Mouse (Mus musculus): ENCODE data around the gene Cd151. TPM values are rescaled to one million over a fixed set of nuclear protein-coding genes. Genes with fewer than 3 reads are reported as not detected.
A peak's percentile ranks its signal among the peaks of the same experiment; 100 is the strongest.

Cd151 gene
- polyA plus RNA-seq, 1 experiment from 2014 or later: 54.9 TPM

GRCm38 (mm10) chr7:141451928-141452327, 15.3 kb upstream of the Cd151 start:
- no peak overlapping the region for H3K4me2 ChIP-seq (ENCODE audit: low read depth, low read length)
- no peak overlapping the region for H3K27ac ChIP-seq (replicated peaks; ENCODE audit: low read depth, low read length)
- peaks cover 12% of the 10 kb centered on the region for H3K4me1 ChIP-seq (ENCODE audit: control insufficient read depth, insufficient read depth, low read length)
- no peak overlapping the region for H3K4me3 ChIP-seq (ENCODE audit: low read depth, low read length)
- no peaks in the 10 kb centered on the region for H3K27me3 ChIP-seq (replicated peaks; ENCODE audit: control insufficient read depth, insufficient read depth, low read length)
- ATAC-seq (ENCODE audit: low read depth) (no peak), DNase-seq (ENCODE audit: low spot score) (no peak)
- peaks cover 41% of the 10 kb centered on the region for H3K36me3 ChIP-seq (ENCODE audit: control insufficient read depth, insufficient read depth, low read length)
- H3K9ac ChIP-seq (ENCODE audit: low read depth, low read length): no peak overlapping the region
- no peaks in the 10 kb centered on the region for H3K9me3 ChIP-seq (ENCODE audit: control insufficient read depth, low read length)

GRCm38 (mm10) chr7:141453636-141454035, 13.6 kb upstream of the Cd151 start:
- DNase-seq (ENCODE audit: low spot score) (no peak), ATAC-seq (ENCODE audit: low read depth) (no peak)
- Histone ChIP-seq H3K9ac (ENCODE audit: low read depth, low read length) (no peak overlapping the region), H3K36me3 (ENCODE audit: control insufficient read depth, insufficient read depth, low read length) (peaks cover 38% of the 10 kb centered on the region), H3K27me3 (replicated peaks; ENCODE audit: control insufficient read depth, insufficient read depth, low read length) (no peaks in the 10 kb centered on the region), H3K4me3 (ENCODE audit: low read depth, low read length) (no peak overlapping the region), H3K4me2 (ENCODE audit: low read depth, low read length) (no peak overlapping the region), H3K4me1 (ENCODE audit: control insufficient read depth, insufficient read depth, low read length) (peaks cover 7% of the 10 kb centered on the region), H3K27ac (replicated peaks; ENCODE audit: low read depth, low read length) (no peak overlapping the region), H3K9me3 (ENCODE audit: control insufficient read depth, low read length) (no peaks in the 10 kb centered on the region)
- 81% methylated on average over 2 of the region's 2 CpGs for WGBS

GRCm38 (mm10) chr7:141454967-141455551, 12.1 kb upstream of the Cd151 start, which contains the start of gene Pnpla2:
Gene Pnpla2 (plus strand): TSS chr7:141455198.
- ATAC-seq (ENCODE audit: low read depth) (peak; percentile 90), DNase-seq (ENCODE audit: low spot score) (peak; percentile 94)
- no peaks in the 10 kb centered on the region for H3K9me3 ChIP-seq (ENCODE audit: control insufficient read depth, low read length)
- H3K4me1 ChIP-seq (ENCODE audit: control insufficient read depth, insufficient read depth, low read length): 0 out of 2 replicates have a peak, but pooled peaks cover 4% of the 10 kb centered on the region
- under 1% methylated on average over 30 of the region's 45 CpGs for whole genome bisulfite sequencing
- H3K36me3 ChIP-seq (ENCODE audit: control insufficient read depth, insufficient read depth, low read length): peaks cover 24% of the 10 kb centered on the region
- peaks cover 8% of the 10 kb centered on the region for H3K27me3 ChIP-seq (replicated peaks; ENCODE audit: control insufficient read depth, insufficient read depth, low read length)
- peak within 1 kb of the TSS; percentile 96 for H3K4me2 ChIP-seq (ENCODE audit: low read depth, low read length)
- peak within 1 kb of the TSS; percentile 70 for H3K9ac ChIP-seq (ENCODE audit: low read depth, low read length)
- H3K27ac ChIP-seq (replicated peaks; ENCODE audit: low read depth, low read length): peak within 1 kb of the TSS; percentile 31; the same call in 1 of the 2 replicates
- H3K4me3 ChIP-seq (ENCODE audit: low read depth, low read length): peak within 1 kb of the TSS; percentile 63

- Histone ChIP-seq H3K9me3 (ENCODE audit: control insufficient read depth, low read length) (no peaks in the 10 kb centered on the region), H3K4me1 (ENCODE audit: control insufficient read depth, insufficient read depth, low read length) (0 out of 2 replicates have a peak, but pooled peaks cover 4% of the 10 kb centered on the region), H3K36me3 (ENCODE audit: control insufficient read depth, insufficient read depth, low read length) (peaks cover 17% of the 10 kb centered on the region), H3K4me2 (ENCODE audit: low read depth, low read length) (peak overlapping the region; percentile 96), H3K27me3 (replicated peaks; ENCODE audit: control insufficient read depth, insufficient read depth, low read length) (peaks cover 15% of the 10 kb centered on the region), H3K9ac (ENCODE audit: low read depth, low read length) (peak overlapping the region; percentile 70), H3K4me3 (ENCODE audit: low read depth, low read length) (peak overlapping the region; percentile 63), H3K27ac (replicated peaks; ENCODE audit: low read depth, low read length) (peak overlapping the region; percentile 31; the same call in 1 of the 2 replicates)
- ATAC-seq (ENCODE audit: low read depth): peak; percentile 7; the same call in 1 of the 2 replicates
- no peak for DNase-seq (ENCODE audit: low spot score)
- 2% methylated on average over 22 of the region's 23 CpGs for WGBS
These were observed 11.4 kb upstream of the Cd151 start for GRCm38 (mm10) chr7:141455610-141456314.

- Histone ChIP-seq H3K4me3 (ENCODE audit: low read depth, low read length) (no peak overlapping the region), H3K27ac (replicated peaks; ENCODE audit: low read depth, low read length) (no peak overlapping the region), H3K27me3 (replicated peaks; ENCODE audit: control insufficient read depth, insufficient read depth, low read length) (peaks cover 25% of the 10 kb centered on the region), H3K9ac (ENCODE audit: low read depth, low read length) (no peak overlapping the region), H3K9me3 (ENCODE audit: control insufficient read depth, low read length) (no peaks in the 10 kb centered on the region), H3K4me2 (ENCODE audit: low read depth, low read length) (peak overlapping the region; percentile 96; the same call in 1 of the 2 replicates), H3K4me1 (ENCODE audit: control insufficient read depth, insufficient read depth, low read length) (0 out of 2 replicates have a peak, but pooled peaks cover 4% of the 10 kb centered on the region), H3K36me3 (ENCODE audit: control insufficient read depth, insufficient read depth, low read length) (peaks cover 7% of the 10 kb centered on the region)
- no peak for ATAC-seq (ENCODE audit: low read depth)
- WGBS: 88% methylated on average over 6 of the region's 6 CpGs
- no peak for DNase-seq (ENCODE audit: low spot score)
These were observed 10.5 kb upstream of the Cd151 start for GRCm38 (mm10) chr7:141456739-141457138.

DNA sequence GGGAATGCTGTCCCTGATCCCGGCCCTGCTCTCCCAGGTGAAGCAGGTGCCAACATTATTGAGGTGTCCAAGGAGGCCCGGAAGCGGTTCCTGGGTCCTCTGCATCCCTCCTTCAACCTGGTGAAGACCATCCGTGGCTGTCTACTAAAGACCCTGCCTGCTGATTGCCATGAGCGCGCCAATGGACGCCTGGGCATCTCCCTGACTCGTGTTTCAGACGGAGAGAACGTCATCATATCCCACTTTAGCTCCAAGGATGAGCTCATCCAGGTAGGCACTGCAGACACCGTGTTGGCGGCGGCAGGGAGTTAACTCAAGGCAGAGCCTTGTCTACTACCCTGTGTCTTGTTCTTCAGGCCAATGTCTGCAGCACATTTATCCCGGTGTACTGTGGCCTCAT, 10.0 kb upstream of the Cd151 start:
- Histone ChIP-seq H3K9me3 (ENCODE audit: control insufficient read depth, low read length) (no peaks in the 10 kb centered on the region), H3K27ac (replicated peaks; ENCODE audit: low read depth, low read length) (no peak overlapping the region), H3K4me2 (ENCODE audit: low read depth, low read length) (no peak overlapping the region), H3K4me3 (ENCODE audit: low read depth, low read length) (no peak overlapping the region), H3K36me3 (ENCODE audit: control insufficient read depth, insufficient read depth, low read length) (peaks cover 2% of the 10 kb centered on the region; the same call in 1 of the 2 replicates), H3K27me3 (replicated peaks; ENCODE audit: control insufficient read depth, insufficient read depth, low read length) (peaks cover 30% of the 10 kb centered on the region), H3K9ac (ENCODE audit: low read depth, low read length) (no peak overlapping the region), H3K4me1 (ENCODE audit: control insufficient read depth, insufficient read depth, low read length) (0 out of 2 replicates have a peak, but pooled peaks cover 8% of the 10 kb centered on the region)
- WGBS: 89% methylated on average over 14 of the region's 14 CpGs
- no peak for ATAC-seq (ENCODE audit: low read depth)
- DNase-seq (ENCODE audit: low spot score): no peak

DNA sequence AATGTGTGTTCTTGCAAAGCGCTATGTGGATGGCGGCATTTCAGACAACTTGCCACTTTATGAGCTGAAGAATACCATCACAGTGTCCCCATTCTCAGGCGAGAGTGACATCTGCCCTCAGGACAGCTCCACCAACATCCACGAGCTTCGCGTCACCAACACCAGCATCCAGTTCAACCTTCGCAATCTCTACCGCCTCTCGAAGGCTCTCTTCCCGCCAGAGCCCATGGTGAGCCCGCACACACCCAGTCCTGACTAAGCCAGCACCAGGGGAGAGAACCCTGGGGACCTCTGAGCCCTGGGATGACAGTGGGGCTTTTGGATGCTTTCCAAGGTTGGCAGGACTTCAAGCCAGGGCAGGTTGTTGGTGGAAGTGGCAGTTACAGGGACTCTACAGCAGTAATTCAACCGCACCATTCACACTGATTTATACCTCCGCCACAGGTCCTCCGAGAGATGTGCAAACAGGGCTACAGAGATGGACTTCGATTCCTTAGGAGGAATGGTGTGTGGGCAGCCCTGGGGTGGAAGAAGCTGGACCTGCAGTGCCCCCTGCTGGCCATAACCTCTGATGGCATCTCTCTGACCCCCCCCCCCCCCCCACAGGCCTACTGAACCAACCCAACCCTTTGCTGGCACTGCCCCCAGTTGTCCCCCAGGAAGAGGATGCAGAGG, 9.1 kb upstream of the Cd151 start:
- Histone ChIP-seq H3K4me1 (ENCODE audit: control insufficient read depth, insufficient read depth, low read length) (0 out of 2 replicates have a peak, but pooled peaks cover 8% of the 10 kb centered on the region), H3K9me3 (ENCODE audit: control insufficient read depth, low read length) (no peaks in the 10 kb centered on the region), H3K4me2 (ENCODE audit: low read depth, low read length) (no peak overlapping the region), H3K27ac (replicated peaks; ENCODE audit: low read depth, low read length) (no peak overlapping the region), H3K36me3 (ENCODE audit: control insufficient read depth, insufficient read depth, low read length) (no peaks in the 10 kb centered on the region), H3K9ac (ENCODE audit: low read depth, low read length) (no peak overlapping the region), H3K27me3 (replicated peaks; ENCODE audit: control insufficient read depth, insufficient read depth, low read length) (peaks cover 38% of the 10 kb centered on the region), H3K4me3 (ENCODE audit: low read depth, low read length) (no peak overlapping the region)
- DNase-seq (ENCODE audit: low spot score) (no peak), ATAC-seq (ENCODE audit: low read depth) (no peak)
- WGBS: 77% methylated on average over 15 of the region's 15 CpGs

GRCm38 (mm10) chr7:141458661-141459060, 8.5 kb upstream of the Cd151 start:
- WGBS: 89% methylated on average over 11 of the region's 11 CpGs
- Histone ChIP-seq H3K27me3 (replicated peaks; ENCODE audit: control insufficient read depth, insufficient read depth, low read length) (peaks cover 44% of the 10 kb centered on the region), H3K9me3 (ENCODE audit: control insufficient read depth, low read length) (no peaks in the 10 kb centered on the region), H3K9ac (ENCODE audit: low read depth, low read length) (no peak overlapping the region), H3K4me3 (ENCODE audit: low read depth, low read length) (no peak overlapping the region), H3K36me3 (ENCODE audit: control insufficient read depth, insufficient read depth, low read length) (no peaks in the 10 kb centered on the region), H3K27ac (replicated peaks; ENCODE audit: low read depth, low read length) (no peak overlapping the region), H3K4me2 (ENCODE audit: low read depth, low read length) (no peak overlapping the region), H3K4me1 (ENCODE audit: control insufficient read depth, insufficient read depth, low read length) (0 out of 2 replicates have a peak, but pooled peaks cover 8% of the 10 kb centered on the region)
- DNase-seq (ENCODE audit: low spot score) (no peak), ATAC-seq (ENCODE audit: low read depth) (no peak)
